Mouse (Mus musculus) urinary bladder, postnatal 10 days (tissue): ENCODE results near the gene Trim40.
A peak's percentile ranks its signal among the peaks of the same experiment; 100 is the strongest.

Source experiments
- DNase-seq: peaks from one replicate; pipeline ENCODE4 v3.0.0; 2022; ENCODE audit warnings: low spot score

Gene Trim40

GRCm38 (mm10) chr17:36839001-36839400 is 50.9 kb downstream of the Trim40 start:
- DNase-seq = no peak

GRCm38 (mm10) chr17:36836874-36837647 is 52.9 kb downstream of the Trim40 start, which contains the start of gene Trim26:
TSS of gene Trim26 (plus strand) at chr17:36837134.
- peak; percentile 95 for DNase-seq

- no peak for DNase-seq
Observed at GRCm38 (mm10) chr17:36836427-36836812, 53.5 kb downstream of the Trim40 start.

GRCm38 (mm10) chr17:36835591-36836426 is 54.1 kb downstream of the Trim40 start:
- no peak for DNase-seq

- no peak for DNase-seq
Observed at GRCm38 (mm10) chr17:36832694-36833093, 57.2 kb downstream of the Trim40 start.
